Mouse (Mus musculus) adrenal gland, postnatal 14 days (tissue): ENCODE data around the gene Apod. TPM values are rescaled to one million over a fixed set of nuclear protein-coding genes. Genes with fewer than 3 reads are reported as not detected.
A peak's percentile ranks its signal among the peaks of the same experiment; 100 is the strongest.

Experiments
- DNase-seq: peaks from one replicate; pipeline ENCODE4 v3.0.0; 2021; ENCODE audit warnings: mixed read lengths
- microRNA-seq, 2 experiments: library from miRNA; unstranded; fragments of <30 nt; microRNA quantifications; one replicate each; pipeline ENCODE4 v1.2.0; 2021
- total RNA-seq: library from RNA; stranded (reverse); gene quantifications from 2 replicates; pipeline ENCODE4 v1.2.3, GENCODE M21; 2021

The Apod gene
- total RNA-seq, 1 experiment from 2014 or later, result 5.8 TPM

GRCm38 (mm10) chr16:31281981-31282380, 32.6 kb downstream of the Apod start:
- peak; percentile 67 for DNase-seq

- no peak for DNase-seq
These were observed 34.4 kb downstream of the Apod start for GRCm38 (mm10) chr16:31280176-31280575.

- DNase-seq, result no peak
These were observed 36.0 kb downstream of the Apod start for GRCm38 (mm10) chr16:31278581-31278980.

GRCm38 (mm10) chr16:31278081-31278480, 36.5 kb downstream of the Apod start:
- no peak for DNase-seq

GRCm38 (mm10) chr16:31276962-31277361, 37.6 kb downstream of the Apod start:
- DNase-seq, result peak; percentile 32

GRCm38 (mm10) chr16:31276539-31276938, 38.1 kb downstream of the Apod start:
- peak; percentile 84 for DNase-seq

- peak; percentile 97 for DNase-seq
These were observed 39.7 kb downstream of the Apod start, which contains the start of gene Ppp1r2 for GRCm38 (mm10) chr16:31274674-31275460. Gene Ppp1r2 (minus strand): TSS chr16:31275277.

- no peak for DNase-seq
These were observed 40.5 kb downstream of the Apod start for GRCm38 (mm10) chr16:31274084-31274483.

GRCm38 (mm10) chr16:31266692-31267091, 47.9 kb downstream of the Apod start:
- DNase-seq, result no peak

- no peak for DNase-seq
These were observed 58.5 kb downstream of the Apod start for GRCm38 (mm10) chr16:31256151-31256550.

- no peak for DNase-seq
These were observed 58.9 kb downstream of the Apod start for GRCm38 (mm10) chr16:31255685-31256084.

- DNase-seq, result no peak
These were observed 65.2 kb downstream of the Apod start for GRCm38 (mm10) chr16:31249401-31249800.

- no peak for DNase-seq
These were observed 65.9 kb downstream of the Apod start for GRCm38 (mm10) chr16:31248717-31249116.

- no peak for DNase-seq
These were observed 67.2 kb downstream of the Apod start for GRCm38 (mm10) chr16:31247442-31247841.

Small RNAs within 50 kb of the gene (microRNA-seq; reads per million reads assigned to microRNA genes)
- 0 reads per million in 2 experiments for gene Gm27415

Other genes starting within 250 kb of the Apod start
- gene Xxylt1, start 233.4 kb downstream of the Apod start, total RNA-seq, result 10.7 and 11.5 TPM in 2 replicates
- 38.5 and 41.5 TPM in 2 replicates for gene Acap2, start 113.6 kb downstream of the Apod start, total RNA-seq
- gene Ppp1r2, start 39.5 kb downstream of the Apod start, total RNA-seq, result 82.3 and 88.3 TPM in 2 replicates
- gene Bdh1, start 107.5 kb upstream of the Apod start, total RNA-seq, result 11.9 and 50.4 TPM in 2 replicates